Mouse (Mus musculus): ENCODE measurements around the gene Edar. TPM values are rescaled to one million over a fixed set of nuclear protein-coding genes. Genes with fewer than 3 reads are reported as not detected.
"Not testable (repeated sequence)": the region's sequence is repeated elsewhere in the genome, so short reads cannot be mapped to it uniquely, and the experiment has no call there.

Edar gene
- 0.06 and 0.28 TPM in 2 replicates for polyA plus RNA-seq (2015; fragmentation: Nextera tagmentation; extraction: Ambion mirVana)

- WGBS, result 1% methylated on average over 20 of the region's 20 CpGs
- no peaks in the 10 kb centered on the region for H3K36me3 ChIP-seq
- H3K4me3 ChIP-seq (replicated peaks), result peak within 1 kb of the TSS; percentile 28
- peaks cover 5% of the 10 kb centered on the region; the same call in 1 of the 2 replicates for H3K27me3 ChIP-seq (replicated peaks)
- no peak; the same call in 1 of the 2 replicates for ATAC-seq (ENCODE audit: low FRiP score)
- H3K4me1 ChIP-seq, result peaks cover 22% of the 10 kb centered on the region
- no peaks in the 10 kb centered on the region for H3K9me3 ChIP-seq (replicated peaks)
- H3K27ac ChIP-seq (replicated peaks), result no peak within 1 kb of the TSS
- no peak within 1 kb of the TSS for H3K9ac ChIP-seq (replicated peaks)
- H3K4me2 ChIP-seq, result peak within 1 kb of the TSS; percentile 54
Observed at GRCm38 (mm10) chr10:58675533-58675932, at the start of gene Edar. Gene Edar, minus strand, starts transcription at chr10:58675654.

- H3K27ac ChIP-seq (replicated peaks), result not testable (repeated sequence)
Observed at GRCm38 (mm10) chr10:58718110-58718509, 42.7 kb upstream of the Edar start, which contains the start of gene Gm17542. Gene Gm17542, minus strand, starts transcription at chr10:58718210.

GRCm38 (mm10) chr10:58714789-58715148, 39.3 kb upstream of the Edar start:
- Histone ChIP-seq H3K9me3 (replicated peaks) (no peaks in the 10 kb centered on the region), H3K27ac (replicated peaks) (no peak overlapping the region), H3K27me3 (replicated peaks) (no peaks in the 10 kb centered on the region), H3K4me2 (peak overlapping the region; percentile 48), H3K4me3 (replicated peaks) (no peak overlapping the region), H3K36me3 (no peaks in the 10 kb centered on the region), H3K9ac (replicated peaks) (no peak overlapping the region), H3K4me1 (peaks cover 14% of the 10 kb centered on the region)
- 54% methylated on average over 3 of the region's 3 CpGs for WGBS
- ATAC-seq (ENCODE audit: low FRiP score), result no peak

More at GRCm38 (mm10) chr10:58718110-58718509, 42.7 kb upstream of the Edar start, which contains the start of gene Gm17542:
- peaks cover 14% of the 10 kb centered on the region for H3K4me1 ChIP-seq
- not testable (repeated sequence) for H3K4me2 ChIP-seq; H3K9ac ChIP-seq (replicated peaks); H3K36me3 ChIP-seq; H3K27me3 ChIP-seq (replicated peaks); H3K4me3 ChIP-seq (replicated peaks); ATAC-seq (ENCODE audit: low FRiP score); H3K9me3 ChIP-seq (replicated peaks)

GRCm38 (mm10) chr10:58713855-58714788, 38.7 kb upstream of the Edar start:
- peak overlapping the region; percentile 22 for H3K4me3 ChIP-seq (replicated peaks)
- no peak overlapping the region for H3K27ac ChIP-seq (replicated peaks)
- no peaks in the 10 kb centered on the region for H3K36me3 ChIP-seq
- no peak overlapping the region for H3K9ac ChIP-seq (replicated peaks)
- no peaks in the 10 kb centered on the region for H3K27me3 ChIP-seq (replicated peaks)
- no peaks in the 10 kb centered on the region for H3K9me3 ChIP-seq (replicated peaks)
- H3K4me1 ChIP-seq, result peaks cover 14% of the 10 kb centered on the region
- WGBS, result 34% methylated on average over 24 of the region's 24 CpGs
- H3K4me2 ChIP-seq, result peak overlapping the region; percentile 48
- ATAC-seq (ENCODE audit: low FRiP score), result no peak; the same call in 1 of the 2 replicates

- ATAC-seq (ENCODE audit: low FRiP score), result no peak
- Histone ChIP-seq H3K36me3 (no peaks in the 10 kb centered on the region), H3K9ac (replicated peaks) (no peak overlapping the region), H3K9me3 (replicated peaks) (no peaks in the 10 kb centered on the region), H3K27ac (replicated peaks) (no peak overlapping the region), H3K4me3 (replicated peaks) (no peak overlapping the region), H3K4me1 (peaks cover 14% of the 10 kb centered on the region), H3K27me3 (replicated peaks) (no peaks in the 10 kb centered on the region), H3K4me2 (no peak overlapping the region)
- WGBS, result 90% methylated on average over 7 of the region's 7 CpGs
Observed at GRCm38 (mm10) chr10:58713225-58713624, 37.8 kb upstream of the Edar start.

GRCm38 (mm10) chr10:58709021-58709420, 33.6 kb upstream of the Edar start:
- H3K27ac ChIP-seq (replicated peaks), result no peak overlapping the region
- H3K4me3 ChIP-seq (replicated peaks), result no peak overlapping the region
- no peaks in the 10 kb centered on the region for H3K9me3 ChIP-seq (replicated peaks)
- WGBS, result 89% methylated on average over 4 of the region's 4 CpGs
- ATAC-seq (ENCODE audit: low FRiP score), result no peak
- no peak overlapping the region for H3K9ac ChIP-seq (replicated peaks)
- H3K4me2 ChIP-seq, result no peak overlapping the region
- H3K4me1 ChIP-seq, result peaks cover 3% of the 10 kb centered on the region
- H3K36me3 ChIP-seq, result no peaks in the 10 kb centered on the region
- no peaks in the 10 kb centered on the region for H3K27me3 ChIP-seq (replicated peaks)

GRCm38 (mm10) chr10:58700578-58700977, 25.1 kb upstream of the Edar start:
- Histone ChIP-seq H3K4me1 (no peaks in the 10 kb centered on the region), H3K36me3 (no peaks in the 10 kb centered on the region), H3K4me2 (no peak overlapping the region), H3K4me3 (replicated peaks) (no peak overlapping the region), H3K27me3 (replicated peaks) (no peaks in the 10 kb centered on the region), H3K9ac (replicated peaks) (no peak overlapping the region), H3K27ac (replicated peaks) (no peak overlapping the region), H3K9me3 (replicated peaks) (no peaks in the 10 kb centered on the region)
- no peak for ATAC-seq (ENCODE audit: low FRiP score)
- 38% methylated on average over 6 of the region's 6 CpGs for WGBS

GRCm38 (mm10) chr10:58700160-58700559, 24.7 kb upstream of the Edar start:
- peak; percentile 55; the same call in 1 of the 2 replicates for ATAC-seq (ENCODE audit: low FRiP score)
- WGBS, result 21% methylated on average over 4 of the region's 4 CpGs
- H3K27ac ChIP-seq (replicated peaks), result no peak overlapping the region

GRCm38 (mm10) chr10:58698955-58699354, 23.5 kb upstream of the Edar start:
- Histone ChIP-seq H3K27ac (replicated peaks) (no peak overlapping the region), H3K4me1 (no peaks in the 10 kb centered on the region), H3K36me3 (no peaks in the 10 kb centered on the region), H3K4me2 (no peak overlapping the region), H3K9ac (replicated peaks) (no peak overlapping the region), H3K4me3 (replicated peaks) (no peak overlapping the region), H3K9me3 (replicated peaks) (no peaks in the 10 kb centered on the region), H3K27me3 (replicated peaks) (no peaks in the 10 kb centered on the region)
- no peak for ATAC-seq (ENCODE audit: low FRiP score)
- WGBS, result 91% methylated on average over 4 of the region's 4 CpGs

More at GRCm38 (mm10) chr10:58700160-58700559, 24.7 kb upstream of the Edar start:
- Histone ChIP-seq H3K9me3 (replicated peaks) (no peaks in the 10 kb centered on the region), H3K4me1 (no peaks in the 10 kb centered on the region), H3K36me3 (no peaks in the 10 kb centered on the region), H3K9ac (replicated peaks) (no peak overlapping the region), H3K27me3 (replicated peaks) (no peaks in the 10 kb centered on the region), H3K4me2 (no peak overlapping the region), H3K4me3 (replicated peaks) (no peak overlapping the region)

- Histone ChIP-seq H3K4me1 (no peaks in the 10 kb centered on the region), H3K36me3 (no peaks in the 10 kb centered on the region), H3K9me3 (replicated peaks) (no peaks in the 10 kb centered on the region), H3K4me2 (no peak overlapping the region), H3K9ac (replicated peaks) (no peak overlapping the region), H3K4me3 (replicated peaks) (no peak overlapping the region), H3K27me3 (replicated peaks) (no peaks in the 10 kb centered on the region), H3K27ac (replicated peaks) (no peak overlapping the region)
- WGBS, result 77% methylated on average over 7 of the region's 7 CpGs
- ATAC-seq (ENCODE audit: low FRiP score), result no peak
Observed at GRCm38 (mm10) chr10:58691051-58691450, 15.6 kb upstream of the Edar start.

- Histone ChIP-seq H3K4me2 (no peak overlapping the region), H3K4me1 (peaks cover 5% of the 10 kb centered on the region), H3K27ac (replicated peaks) (no peak overlapping the region), H3K36me3 (no peaks in the 10 kb centered on the region), H3K4me3 (replicated peaks) (no peak overlapping the region), H3K9ac (replicated peaks) (no peak overlapping the region), H3K9me3 (replicated peaks) (no peaks in the 10 kb centered on the region), H3K27me3 (replicated peaks) (peaks cover 5% of the 10 kb centered on the region; the same call in 1 of the 2 replicates)
- WGBS, result 89% methylated on average over 6 of the region's 6 CpGs
- no peak for ATAC-seq (ENCODE audit: low FRiP score)
Observed at GRCm38 (mm10) chr10:58679298-58679697, 3.8 kb upstream of the Edar start.
